Mouse (Mus musculus): ENCODE results near the gene Fkbp2. TPM values are rescaled to one million over a fixed set of nuclear protein-coding genes. Genes with fewer than 3 reads are reported as not detected.

Gene Fkbp2
- total RNA-seq, 4 experiments from 2014 or later: 63.5 to 104 (median 83.1) TPM

DNA sequence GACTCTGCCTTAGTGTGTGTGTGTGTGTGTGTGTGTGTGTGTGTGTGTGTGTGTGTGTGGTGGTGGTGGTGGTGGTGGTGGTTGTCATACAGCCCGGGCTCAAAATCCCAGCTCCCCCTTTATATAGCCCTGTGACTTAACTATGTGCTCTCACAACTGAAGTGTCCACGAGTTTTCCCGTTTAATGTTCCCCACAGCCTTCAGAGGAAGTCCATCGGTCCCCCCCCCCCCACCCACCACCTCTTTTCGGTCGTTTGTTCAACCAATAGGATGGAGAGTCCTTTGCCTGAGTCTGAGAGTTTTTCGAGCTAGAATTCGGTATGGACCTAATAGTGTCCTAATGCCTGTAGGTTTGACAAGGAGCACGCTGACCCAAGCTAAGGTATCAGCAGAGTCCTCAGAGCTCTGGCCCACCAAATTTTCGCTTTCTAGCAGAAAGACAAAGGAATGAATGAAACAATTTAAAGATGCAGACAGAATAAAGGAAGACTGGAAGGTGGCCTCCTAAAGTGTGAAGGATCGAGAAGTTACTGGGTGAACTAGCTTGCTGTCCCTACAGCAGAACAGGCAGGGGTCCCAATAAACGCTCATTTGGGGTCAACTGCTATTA, 6.6 kb downstream of the Fkbp2 start:
- DNase-seq (ENCODE audit: low spot score in 2 of 2): no peak

DNA sequence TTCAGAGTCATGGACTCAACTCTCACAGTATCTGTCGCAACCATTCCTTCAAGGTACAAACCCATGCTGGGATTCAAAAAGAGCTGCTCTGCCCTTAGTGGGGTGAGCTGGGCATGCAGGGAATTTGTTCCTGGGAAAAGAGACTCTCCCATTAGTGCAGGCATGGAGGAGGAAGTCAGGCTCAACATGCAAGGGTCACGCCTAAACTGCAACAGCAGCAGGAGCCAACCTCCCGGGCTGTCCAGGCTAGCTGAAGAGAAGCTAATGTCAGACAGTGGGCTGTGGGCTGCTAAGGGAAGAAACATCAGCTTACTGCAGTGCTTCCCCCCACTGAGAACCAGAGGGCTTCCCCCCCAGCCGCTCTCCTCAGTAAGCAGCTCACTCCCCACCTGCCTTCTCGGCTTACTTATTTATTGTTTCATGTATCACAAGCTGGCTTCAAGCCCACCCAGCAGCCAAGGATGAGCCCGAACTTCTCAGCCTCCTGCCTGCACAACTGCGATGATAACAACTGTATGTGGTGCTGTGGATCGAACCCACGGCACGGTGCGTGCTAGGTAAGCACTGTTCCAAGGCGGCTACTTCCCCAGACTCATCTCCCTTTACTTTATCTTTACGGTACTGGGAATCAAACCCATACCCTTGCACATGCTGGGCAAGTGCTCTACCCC, 7.9 kb downstream of the Fkbp2 start:
- no peak for DNase-seq (ENCODE audit: low spot score in 2 of 2)

DNA sequence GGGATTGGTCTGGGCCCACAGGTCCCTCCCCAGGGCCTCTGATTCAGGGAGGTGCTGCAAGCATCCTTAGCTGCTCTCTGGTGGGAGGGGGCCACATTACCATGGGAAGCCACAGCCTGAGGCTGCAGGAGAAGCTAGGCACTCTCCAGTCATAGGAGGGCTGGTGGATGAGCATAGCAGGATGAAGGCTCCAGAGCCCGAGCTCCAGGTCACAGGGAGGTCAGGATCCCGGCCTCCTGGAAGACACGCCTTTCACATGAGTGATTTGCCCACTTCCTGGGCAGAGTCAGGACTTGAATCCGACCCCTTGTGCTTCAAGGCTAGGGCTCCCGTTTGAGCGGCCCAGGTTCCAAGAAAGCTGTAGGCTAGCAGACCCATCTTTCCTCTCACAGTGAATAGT, 8.7 kb downstream of the Fkbp2 start:
- DNase-seq (ENCODE audit: low spot score in 2 of 2): no peak

DNA sequence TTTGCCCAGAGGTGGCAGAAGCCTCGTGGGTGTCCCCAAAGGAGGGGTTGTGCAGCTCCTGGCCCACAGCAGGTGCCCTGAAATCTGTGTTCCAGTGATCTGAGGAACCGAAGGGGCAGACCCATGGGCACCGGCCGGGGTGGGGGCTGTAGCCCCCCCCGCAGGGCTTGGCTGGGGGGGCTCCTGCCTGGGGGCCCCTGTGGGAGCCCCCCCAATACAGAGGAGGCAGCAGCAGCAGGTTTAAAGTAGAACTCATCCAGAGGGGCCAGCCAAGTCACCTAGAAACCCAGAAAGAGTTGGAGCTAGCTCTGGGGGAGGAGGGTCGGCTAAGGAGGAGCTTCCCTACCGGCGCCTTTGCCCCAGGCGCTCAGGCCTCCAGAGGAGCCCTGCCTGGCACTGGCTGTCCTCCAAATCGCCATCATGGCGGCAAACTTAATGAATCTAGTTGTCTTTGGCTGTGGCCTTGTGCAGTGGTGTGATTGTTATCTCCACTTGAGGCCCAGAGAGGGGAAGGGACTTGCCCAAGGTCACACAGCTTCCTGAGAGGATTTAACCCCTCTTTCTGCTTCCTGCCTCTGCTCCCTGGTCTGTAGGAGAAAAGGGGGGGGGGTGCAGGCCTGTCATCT, 9.7 kb downstream of the Fkbp2 start:
- DNase-seq (ENCODE audit: low spot score in 2 of 2): no peak

DNA sequence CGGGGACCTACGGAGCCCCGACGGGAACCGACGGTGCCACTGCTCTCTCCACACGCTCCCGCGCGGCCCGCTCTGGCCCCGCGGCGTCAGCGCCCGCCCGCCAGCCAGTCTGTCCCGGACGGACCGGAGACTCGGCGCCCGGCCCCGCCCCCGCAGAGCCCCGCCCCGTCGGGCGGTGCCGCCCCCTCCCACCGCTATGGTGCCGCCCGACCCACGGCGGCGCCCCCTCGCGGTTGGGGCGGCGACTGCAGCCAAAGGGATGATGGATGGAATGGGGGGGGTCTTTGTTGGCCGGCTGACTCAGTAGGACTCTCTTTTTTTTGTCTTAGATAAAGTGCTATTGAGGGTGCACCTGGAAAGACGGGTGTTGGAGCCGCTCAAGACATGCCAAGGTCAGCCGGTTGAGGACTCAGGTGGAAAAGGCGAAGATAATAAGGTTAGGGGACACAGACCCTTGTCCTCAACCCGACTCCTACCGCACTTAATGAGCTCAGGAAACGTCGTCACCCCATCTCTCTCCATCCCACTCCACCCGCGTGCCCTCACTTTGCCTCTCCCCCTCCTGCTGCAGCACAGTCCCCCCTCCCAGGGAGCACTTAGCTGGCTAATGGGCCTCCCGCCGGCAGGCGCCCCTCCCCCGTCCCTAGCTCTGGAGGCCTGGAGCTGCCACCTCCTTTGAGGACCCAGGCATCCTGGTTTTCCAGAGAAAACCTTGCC, 10.5 kb downstream of the Fkbp2 start:
- no peak for DNase-seq (ENCODE audit: low spot score in 2 of 2)

DNA sequence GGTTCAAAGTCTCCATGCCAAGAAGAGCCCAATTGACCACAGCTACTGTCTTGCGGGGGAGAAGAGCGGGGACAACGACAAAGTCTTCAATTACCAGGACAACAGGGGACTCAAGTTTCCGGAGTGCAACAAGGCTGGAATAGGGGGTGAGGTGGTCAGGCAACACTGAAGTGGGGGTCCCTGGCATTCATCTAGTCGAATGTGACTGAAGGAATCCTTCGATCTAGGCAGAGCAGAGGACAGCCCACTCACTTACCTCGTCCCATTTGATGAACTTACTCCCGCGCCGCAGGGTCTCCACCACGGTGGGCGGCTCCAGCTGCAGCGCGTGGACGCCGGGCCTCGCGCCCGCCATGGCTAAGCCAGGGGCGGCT, 11.0 kb downstream of the Fkbp2 start:
- no peak for DNase-seq (ENCODE audit: low spot score in 2 of 2)

DNA sequence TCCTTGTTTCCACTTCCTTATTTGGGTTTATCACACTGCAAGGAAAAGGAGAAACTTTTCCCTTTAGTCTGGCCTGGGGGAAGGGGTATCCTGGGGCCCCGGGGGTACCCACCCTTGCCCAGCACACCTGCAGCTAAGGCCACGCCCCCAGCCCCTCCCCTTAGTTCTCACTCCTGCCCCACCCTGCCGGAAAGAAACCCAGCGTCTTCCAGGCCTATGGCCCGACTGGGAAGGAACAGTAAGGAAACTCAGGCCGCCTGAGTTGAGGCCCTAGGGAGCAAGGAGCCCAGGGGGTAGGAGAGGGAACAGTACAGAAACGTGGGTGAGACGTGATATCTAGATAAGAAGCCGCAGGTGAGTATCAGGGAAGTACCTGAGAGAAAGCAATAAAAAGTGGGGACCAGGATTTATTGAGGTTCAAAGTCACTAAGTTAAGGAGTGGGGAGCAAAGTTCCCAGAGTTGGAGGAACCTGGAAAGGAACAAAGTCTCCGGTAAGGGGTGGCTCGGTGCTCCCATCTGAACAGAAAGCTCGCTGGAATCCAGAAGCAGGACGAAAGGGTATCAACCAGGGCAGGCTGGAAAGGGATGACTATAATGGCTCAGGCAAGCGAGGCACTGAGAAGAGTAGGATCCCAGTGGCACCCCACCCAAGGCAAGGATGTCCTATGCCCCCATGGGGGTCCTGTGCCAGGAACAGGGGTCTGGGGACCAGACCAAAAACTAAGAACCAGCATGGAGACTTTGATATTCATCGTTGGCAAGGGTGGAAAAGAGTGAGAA, 11.6 kb downstream of the Fkbp2 start:
- no peak for DNase-seq (ENCODE audit: low spot score in 2 of 2)

DNA sequence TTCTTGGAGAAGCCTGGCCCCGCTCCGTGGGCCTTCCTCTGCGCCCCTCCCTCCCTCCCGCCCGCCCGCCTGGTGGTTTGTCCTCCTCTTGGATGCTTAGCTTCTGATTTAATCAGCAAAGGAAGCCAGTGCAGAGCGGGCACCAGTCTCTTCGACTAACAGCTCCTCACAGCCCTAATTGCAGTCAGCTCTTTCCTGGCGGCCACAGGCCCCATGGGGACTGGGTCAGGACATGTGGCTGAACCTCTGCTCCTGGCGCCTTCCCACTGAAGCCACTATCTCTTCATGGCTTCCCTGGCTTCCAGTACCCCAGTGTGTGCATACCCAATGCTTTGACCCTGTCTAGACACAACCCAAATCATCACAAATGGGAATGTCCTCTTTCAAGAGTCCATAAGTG, 23.8 kb downstream of the Fkbp2 start:
- no peak for DNase-seq (ENCODE audit: low spot score in 2 of 2)

DNA sequence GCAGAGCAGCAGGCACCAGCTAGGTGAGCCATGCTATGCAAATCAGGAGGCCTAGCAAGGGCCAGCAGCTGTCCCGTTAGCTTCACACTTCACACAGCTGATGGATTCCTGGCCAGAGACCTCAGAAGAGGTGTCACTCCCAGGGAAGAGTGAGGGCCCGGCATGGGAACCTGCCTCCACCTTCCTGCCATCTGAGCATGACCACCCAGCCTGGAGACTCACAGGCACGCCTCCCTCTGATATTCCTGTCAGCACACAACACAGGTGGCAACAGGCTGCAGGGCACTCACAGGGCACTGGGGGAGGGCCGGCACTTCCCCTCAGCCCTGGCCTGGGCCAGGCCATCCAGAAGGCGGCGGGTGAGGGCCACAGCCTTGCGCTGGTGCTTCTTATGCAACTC, 24.9 kb downstream of the Fkbp2 start:
- DNase-seq (ENCODE audit: low spot score in 2 of 2): no peak

DNA sequence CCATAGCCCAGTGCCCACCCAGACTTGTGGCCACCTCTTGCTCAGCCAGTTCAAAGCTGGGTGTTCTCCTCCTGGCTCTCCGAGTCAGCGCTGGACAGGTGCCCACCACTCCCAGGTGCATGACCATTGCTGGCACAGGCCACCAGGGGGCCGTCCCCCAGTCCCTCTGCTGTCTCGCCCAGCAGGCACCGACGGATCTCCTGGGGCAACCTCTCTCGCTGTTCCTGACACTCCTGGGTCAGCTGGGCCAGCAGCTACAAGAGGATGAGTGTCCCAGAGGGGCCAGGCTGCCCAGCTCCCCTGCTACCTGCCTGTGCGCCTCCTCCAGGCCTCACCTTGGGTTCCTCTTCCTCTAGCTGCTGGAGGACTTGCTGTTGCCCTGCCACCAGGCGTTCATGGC, 26.3 kb downstream of the Fkbp2 start:
- no peak for DNase-seq (ENCODE audit: low spot score in 2 of 2)

DNA sequence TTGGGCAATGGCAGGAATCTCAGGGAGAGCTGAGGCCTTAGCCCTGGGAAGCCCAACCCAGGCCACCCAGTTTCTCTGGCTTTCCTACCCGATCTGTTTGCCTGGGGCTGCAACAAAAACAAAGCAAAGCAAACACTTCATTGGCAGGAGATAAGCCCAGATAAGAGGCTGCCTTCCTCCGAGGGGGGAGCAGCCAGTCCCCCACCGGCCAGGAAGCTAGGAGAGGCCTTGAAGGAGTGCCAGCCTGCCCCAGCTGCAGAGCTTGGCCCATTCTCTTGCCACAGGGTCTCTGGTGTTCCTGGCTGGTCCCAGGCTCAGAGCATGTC, 27.6 kb downstream of the Fkbp2 start:
- no peak for DNase-seq (ENCODE audit: low spot score in 2 of 2)

DNA sequence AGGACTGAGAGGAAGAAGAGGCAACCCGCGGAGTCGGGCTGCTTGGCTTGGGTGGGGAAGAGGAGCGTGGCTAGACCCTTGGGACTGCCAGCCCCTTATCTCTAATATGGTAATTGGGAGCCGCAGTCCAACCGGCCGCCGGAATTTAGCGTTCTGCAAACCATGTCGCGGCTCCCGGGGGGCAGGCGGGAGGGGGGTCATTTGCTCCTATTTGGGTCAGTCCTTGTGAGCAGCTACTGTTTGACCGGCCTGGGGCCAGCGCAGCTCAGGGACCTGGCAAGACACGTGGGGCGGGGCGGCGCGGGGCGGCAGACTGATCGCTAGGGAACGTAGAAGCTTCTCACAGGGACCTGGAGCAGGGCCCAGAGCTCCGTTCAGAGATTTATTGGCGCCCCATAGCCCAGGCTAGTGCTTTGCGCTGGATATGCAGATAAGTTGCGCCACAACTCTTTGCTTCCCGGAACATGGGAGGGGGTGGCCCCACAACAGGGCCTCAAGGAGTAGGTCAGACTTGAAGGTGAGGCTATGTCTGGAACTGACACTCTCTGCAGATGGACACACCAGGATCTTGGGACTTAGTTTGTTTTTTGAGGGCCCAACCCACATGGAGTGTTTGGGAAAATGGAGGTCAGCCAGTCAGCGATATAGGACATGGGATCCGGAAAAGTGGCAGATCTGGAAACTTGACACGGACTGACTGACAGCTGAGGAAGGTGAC, 28.1 kb downstream of the Fkbp2 start:
- DNase-seq (ENCODE audit: low spot score in 2 of 2): peak; percentile 72 to 83

DNA sequence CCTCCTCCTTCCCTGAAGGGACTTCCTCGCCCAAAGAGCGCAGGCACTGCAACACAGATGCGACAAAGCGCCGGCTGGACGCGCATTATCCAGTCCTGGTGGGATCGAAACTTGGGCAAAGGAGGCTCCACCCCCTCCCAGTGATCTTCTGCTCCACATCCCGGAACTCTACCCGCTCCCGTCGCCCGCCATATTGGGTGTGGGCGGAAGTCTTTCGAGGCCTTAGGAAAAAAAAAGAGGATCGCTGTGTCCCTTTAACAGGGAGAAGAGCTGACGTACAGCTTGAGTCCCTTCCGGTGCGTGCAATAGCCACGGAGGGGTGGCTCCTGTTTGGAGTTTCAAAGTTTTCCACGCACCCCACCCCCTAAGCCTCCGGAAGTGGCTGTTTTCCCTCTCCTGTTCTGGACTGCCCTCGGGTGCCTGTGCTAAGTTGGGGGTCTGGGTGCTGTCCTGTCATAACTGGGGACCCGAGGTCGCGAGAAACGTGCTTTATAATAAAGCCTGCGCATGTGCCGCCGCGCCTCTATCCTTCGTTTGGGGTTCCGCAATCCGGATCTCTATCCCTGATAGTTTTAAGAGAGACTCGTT, 28.8 kb downstream of the Fkbp2 start:
- peak; percentile 94 to 96 for DNase-seq (ENCODE audit: low spot score in 2 of 2)

DNA sequence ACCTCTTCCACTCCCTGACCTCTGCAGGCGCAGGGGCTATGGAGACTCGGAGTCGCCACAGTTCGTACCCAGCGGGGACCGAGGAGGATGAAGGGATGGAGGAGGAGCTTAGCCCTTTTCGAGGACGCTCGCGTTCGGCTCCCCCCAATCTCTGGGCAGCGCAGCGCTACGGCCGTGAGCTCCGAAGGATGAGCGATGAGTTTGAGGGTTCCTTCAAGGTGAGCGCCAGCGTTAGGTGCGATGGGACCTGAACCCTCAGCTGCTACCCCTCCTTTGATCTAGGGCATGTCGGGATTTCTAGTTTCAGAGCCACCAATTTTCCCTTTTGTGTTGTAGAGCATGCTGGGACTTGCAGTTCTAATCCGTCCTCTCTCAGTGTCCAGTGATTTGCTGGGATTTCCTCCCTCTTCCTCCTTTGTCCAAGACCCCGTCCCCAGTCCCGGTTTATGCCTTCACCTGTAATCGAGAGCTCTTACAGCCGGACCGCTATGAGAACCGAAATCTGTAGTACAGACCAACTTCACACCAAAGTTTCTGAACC, 29.6 kb downstream of the Fkbp2 start:
- DNase-seq (ENCODE audit: low spot score in 2 of 2): peak in 1 of 2 experiments; percentile 53

DNA sequence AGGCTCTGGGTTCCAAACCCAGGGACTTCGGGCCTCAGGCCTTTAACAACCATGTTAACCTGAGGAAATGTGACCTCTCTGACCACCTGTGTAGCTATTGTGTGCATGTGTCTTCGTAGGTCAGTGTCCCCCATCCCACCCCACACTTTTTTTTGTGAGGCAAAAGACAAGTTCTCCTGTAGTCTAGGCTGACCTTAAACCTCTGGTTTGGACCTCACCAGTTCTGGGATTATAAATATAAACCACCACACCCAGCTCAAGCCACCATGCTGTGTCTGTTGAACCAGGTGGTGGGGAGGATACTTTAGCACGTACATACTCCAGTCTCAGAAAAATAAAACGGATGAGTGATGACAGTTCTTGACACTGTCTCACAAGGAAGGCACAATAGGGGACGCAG, 30.4 kb downstream of the Fkbp2 start:
- no peak for DNase-seq (ENCODE audit: low spot score in 2 of 2)

DNA sequence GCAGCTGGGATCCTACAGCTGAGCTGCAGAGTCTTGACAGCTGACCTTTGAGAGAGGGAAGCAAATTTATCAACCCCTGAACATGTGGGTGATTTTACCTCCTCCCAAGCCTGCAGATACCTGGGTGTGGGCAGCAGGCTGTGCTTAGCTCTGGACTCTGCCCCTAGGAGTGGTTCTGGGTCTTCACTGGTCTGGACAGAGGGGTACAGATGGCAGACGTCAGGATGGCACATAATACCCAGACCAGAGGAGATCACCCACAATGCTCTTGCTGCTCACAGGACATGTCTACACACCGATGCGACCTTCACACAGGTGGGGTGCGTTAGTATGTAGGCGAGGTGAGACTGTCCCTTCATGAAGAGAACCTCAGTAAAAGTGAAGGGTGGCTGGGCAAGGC, 30.8 kb downstream of the Fkbp2 start:
- no peak for DNase-seq (ENCODE audit: low spot score in 2 of 2)

DNA sequence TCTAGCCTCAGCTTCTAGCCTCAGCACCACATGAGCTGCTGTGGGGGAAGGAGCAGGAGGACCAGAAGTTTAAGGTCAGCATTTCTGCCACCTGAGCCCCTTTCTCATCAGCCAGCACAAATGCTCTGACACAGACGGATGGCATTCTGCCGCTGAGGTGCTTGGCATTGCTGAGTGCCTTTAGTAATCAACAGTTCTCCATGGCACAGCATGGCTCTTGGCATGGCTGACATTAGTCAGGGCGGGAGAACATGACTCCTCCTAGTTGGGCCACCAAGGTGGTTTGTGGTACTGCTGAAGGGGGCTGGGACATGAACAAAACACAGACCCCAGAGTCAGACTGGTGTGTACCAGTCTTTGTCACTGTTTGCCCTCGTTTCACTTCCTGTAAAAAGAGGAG, 32.1 kb downstream of the Fkbp2 start:
- DNase-seq (ENCODE audit: low spot score in 2 of 2): no peak

DNA sequence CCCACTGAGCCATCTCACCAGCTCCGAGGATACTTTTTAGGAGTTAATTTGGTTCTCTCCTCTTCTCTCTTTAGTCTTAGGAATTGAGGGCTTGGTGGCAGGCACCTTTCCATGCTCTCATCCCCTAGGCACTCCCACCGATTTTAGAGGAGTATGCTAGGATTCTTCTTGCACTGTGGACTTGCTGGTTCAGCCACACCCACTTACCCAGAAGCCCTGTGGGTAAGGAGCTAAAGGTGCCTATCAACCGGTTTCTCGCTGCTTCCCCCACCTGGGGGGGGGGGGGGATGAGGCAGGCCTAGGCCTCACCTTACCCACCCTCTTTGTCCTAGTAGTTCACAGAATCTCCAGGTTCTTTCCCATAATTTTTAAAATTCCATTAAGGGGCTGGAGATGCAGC, 32.6 kb downstream of the Fkbp2 start:
- DNase-seq (ENCODE audit: low spot score in 2 of 2): no peak

DNA sequence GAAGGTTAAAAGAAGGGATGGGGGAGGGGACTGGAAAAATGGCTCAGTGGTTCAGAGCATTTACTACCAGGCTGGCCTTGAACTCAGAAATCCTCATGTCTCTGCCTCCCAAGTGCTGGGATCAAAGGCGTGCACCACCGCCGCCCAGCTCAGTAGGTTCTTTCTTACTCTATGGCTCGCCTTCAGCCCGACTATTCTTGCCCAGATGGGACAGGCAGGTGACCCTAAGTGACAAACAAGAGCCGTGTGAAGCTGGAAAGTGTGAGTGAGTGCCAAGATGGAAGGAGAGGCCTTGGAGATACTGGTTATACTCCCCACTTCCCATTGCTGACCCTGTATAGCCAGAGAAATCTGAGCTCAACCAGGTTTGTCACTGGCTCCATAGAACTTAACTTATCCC, 36.6 kb downstream of the Fkbp2 start:
- no peak for DNase-seq (ENCODE audit: low spot score in 2 of 2)

DNA sequence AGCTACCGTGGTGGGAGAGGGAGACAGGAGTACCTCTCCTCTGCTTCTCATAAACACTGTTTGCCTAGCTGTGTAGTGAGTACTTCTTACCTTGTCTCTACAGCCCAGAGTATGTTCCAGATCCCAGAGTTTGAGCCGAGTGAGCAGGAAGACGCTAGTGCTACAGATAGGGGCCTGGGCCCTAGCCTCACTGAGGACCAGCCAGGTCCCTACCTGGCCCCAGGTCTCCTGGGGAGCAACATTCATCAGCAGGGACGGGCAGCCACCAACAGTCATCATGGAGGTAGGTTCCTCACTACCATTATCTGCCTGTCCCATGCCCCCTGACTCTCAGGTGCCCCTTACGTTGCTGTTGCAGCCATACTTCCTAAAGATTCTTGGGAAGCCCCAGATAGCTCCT, 37.5 kb downstream of the Fkbp2 start:
- DNase-seq (ENCODE audit: low spot score in 2 of 2): no peak
